Mouse (Mus musculus): ENCODE results near the gene P2rx7.

DNA sequence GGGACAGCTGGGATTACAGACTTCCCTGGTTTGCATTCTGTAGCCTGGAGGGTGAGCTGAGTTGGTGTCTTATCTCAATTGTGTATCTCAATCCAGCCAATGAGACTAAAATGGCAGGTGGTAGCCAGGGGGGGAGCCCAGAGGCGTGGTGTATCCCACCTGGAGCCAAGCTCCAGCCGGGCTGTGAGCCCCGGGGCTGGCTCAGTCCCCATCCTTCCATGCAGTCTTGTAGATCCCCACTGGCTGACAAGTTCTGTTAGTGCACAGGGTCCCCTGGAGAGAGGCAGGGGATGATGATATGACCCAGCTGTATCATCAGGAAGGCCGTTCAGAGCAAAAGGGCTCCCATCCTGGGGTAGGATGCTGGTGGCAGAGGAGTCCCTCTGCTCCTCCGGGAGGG is 82.9 kb downstream of the P2rx7 start:
- TF ChIP-seq POLR2A (IDR thresholded peaks at IDR 0.05; ENCODE audit: insufficient read depth, low read depth, low read length), result no peak
- no peak for TF ChIP-seq CTCF (IDR thresholded peaks at IDR 0.05; ENCODE audit: insufficient read depth, low read depth, low read length)

All from olfactory bulb, adult 2 months (tissue).